Mouse (Mus musculus) small intestine, adult 2 months (tissue): ENCODE data around the gene Atg4a.

ENCODE experiments used
- CTCF ChIP-seq: fragments of 200-500 bp; IDR thresholded peaks from 2 replicates; pipeline ENCODE4 v1.5.1; 2012; ENCODE audit warnings: low read depth, mild to moderate bottlenecking, control low read depth, inconsistent platforms, low read length, moderate library complexity, mixed read lengths; ENCODE audit not compliant: insufficient replicate concordance, insufficient read length; ENCODE audit errors: extremely low read depth
- POLR2A ChIP-seq: fragments of 200-500 bp; IDR thresholded peaks from 2 replicates; pipeline ENCODE4 v1.6.1; 2012; ENCODE audit warnings: low read depth, mild to moderate bottlenecking, control low read depth, inconsistent platforms, low read length, moderate library complexity

- TF ChIP-seq CTCF (no peak), POLR2A (no peak)
Observed at GRCm38 (mm10) chrX:140921321-140921720, 35.4 kb upstream of the Atg4a start.
